Mouse (Mus musculus) forebrain, embryonic 14.5 days (tissue): Measurements from ENCODE around the gene Hoxd3. TPM values are rescaled to one million over a fixed set of nuclear protein-coding genes. Genes with fewer than 3 reads are reported as not detected.

Experiments used
- ATAC-seq: fragments of 200-750 bp; cut with Nextera tagmentation; 2 replicates; pipeline ENCODE4 v1.8.0; 2017; ENCODE audit warnings: mild to moderate bottlenecking, moderate library complexity
- DNase-seq: peaks from one replicate; pipeline ENCODE4 v3.0.0-alpha.2; 2015; ENCODE audit warnings: low spot score
- H3K27ac ChIP-seq: fragments of 300-500 bp; sonication (generic); 2 replicates; pipeline ENCODE4 v1.5.1; 2014; ENCODE audit warnings: low read depth, mild to moderate bottlenecking, control low read depth, low read length, moderate library complexity
- H3K27me3 ChIP-seq: fragments of 300-500 bp; sonication (generic); replicated peaks from 2 replicates; pipeline ENCODE4 v1.6.1; 2014; ENCODE audit warnings: low read length, control low read depth, mixed read lengths; ENCODE audit not compliant: control insufficient read depth, insufficient read depth
- H3K36me3 ChIP-seq: fragments of 300-500 bp; sonication (generic); 2 replicates; pipeline ENCODE4 v1.6.1; 2014; ENCODE audit warnings: low read length, control low read depth; ENCODE audit not compliant: control insufficient read depth, insufficient read depth
- H3K4me1 ChIP-seq: fragments of 300-500 bp; sonication (generic); 2 replicates; pipeline ENCODE4 v1.6.1; 2014; ENCODE audit warnings: antibody characterized with exemption, low read length, control low read depth; ENCODE audit not compliant: control insufficient read depth, insufficient read depth
- H3K4me2 ChIP-seq: fragments of 300-500 bp; sonication (generic); 2 replicates; pipeline ENCODE4 v1.6.1; 2014; ENCODE audit warnings: mild to moderate bottlenecking, control low read depth, low read length
- H3K4me3 ChIP-seq: fragments of 300-500 bp; sonication (generic); 2 replicates; pipeline ENCODE4 v1.5.1; 2014; ENCODE audit warnings: low read depth, low read length, control low read depth
- H3K9ac ChIP-seq: fragments of 300-500 bp; sonication (generic); 2 replicates; pipeline ENCODE4 v1.6.1; 2014; ENCODE audit warnings: mild to moderate bottlenecking, low read length, control low read depth, moderate library complexity
- H3K9me3 ChIP-seq: fragments of 300-500 bp; sonication (generic); replicated peaks from 2 replicates; pipeline ENCODE4 v1.6.1; 2016; ENCODE audit warnings: low read length, control low read depth, mixed read lengths; ENCODE audit not compliant: control insufficient read depth
- WGBS: fragments of 180-500 bp; shearing (Covaris S2); extraction: QIAGEN DNeasy Blood & Tissue Kit; methylation state at CpG from one replicate; pipeline ENCODE4 v1.1.7; 2014; 5-methylcytosine and 5-hydroxymethylcytosine counted together
- polyA plus RNA-seq: library from polyadenylated mRNA; unstranded; fragments of >200 nt; fragmentation: Nextera tagmentation; extraction: Ambion mirVana; gene quantifications from 2 replicates; pipeline ENCODE4 v1.2.1, GENCODE M21; 2014

Gene Hoxd3
- polyA plus RNA-seq, 1 experiment from 2014 or later, result not detected

- WGBS, result 2% methylated on average over 7 of the region's 7 CpGs
- ATAC-seq, result no peak
- Histone ChIP-seq H3K9ac (no peak overlapping the region), H3K27me3 (peaks cover 99% of the 10 kb centered on the region), H3K4me3 (no peak overlapping the region), H3K4me1 (peaks cover 8% of the 10 kb centered on the region; the same call in 1 of the 2 replicates), H3K27ac (no peak overlapping the region), H3K9me3 (no peaks in the 10 kb centered on the region), H3K36me3 (no peaks in the 10 kb centered on the region), H3K4me2 (no peak overlapping the region)
- no peak for DNase-seq
Observed at GRCm38 (mm10) chr2:74695813-74696430, 15.8 kb upstream of the Hoxd3 start.

GRCm38 (mm10) chr2:74696442-74697335 is 15.0 kb upstream of the Hoxd3 start:
- Histone ChIP-seq H3K4me3 (no peak overlapping the region), H3K4me2 (no peak overlapping the region), H3K9ac (no peak overlapping the region), H3K27ac (no peak overlapping the region), H3K27me3 (peaks cover 99% of the 10 kb centered on the region), H3K4me1 (peaks cover 8% of the 10 kb centered on the region; the same call in 1 of the 2 replicates), H3K9me3 (no peaks in the 10 kb centered on the region), H3K36me3 (no peaks in the 10 kb centered on the region)
- ATAC-seq, result no peak
- DNase-seq, result no peak
- WGBS, result 1% methylated on average over 34 of the region's 34 CpGs

GRCm38 (mm10) chr2:74697567-74698121 is 14.1 kb upstream of the Hoxd3 start, which contains the start of gene Hoxd9:
Hoxd9 (plus strand) TSS chr2:74697727.
- Histone ChIP-seq H3K4me2 (peak within 1 kb of the TSS; percentile 48), H3K36me3 (no peaks in the 10 kb centered on the region), H3K4me3 (peak within 1 kb of the TSS; percentile 23), H3K9me3 (no peaks in the 10 kb centered on the region), H3K27me3 (peaks cover 98% of the 10 kb centered on the region), H3K9ac (no peak within 1 kb of the TSS), H3K4me1 (peaks cover 8% of the 10 kb centered on the region; the same call in 1 of the 2 replicates), H3K27ac (no peak within 1 kb of the TSS)
- ATAC-seq, result peak; percentile 71
- no peak for DNase-seq
- under 1% methylated on average over 43 of the region's 43 CpGs for WGBS

GRCm38 (mm10) chr2:74698201-74699052 is 13.3 kb upstream of the Hoxd3 start:
- DNase-seq (no peak), ATAC-seq (peak; percentile 56; the same call in 1 of the 2 replicates)
- no peaks in the 10 kb centered on the region for H3K36me3 ChIP-seq
- H3K4me2 ChIP-seq, result peak overlapping the region; percentile 48
- WGBS, result 1% methylated on average over 74 of the region's 86 CpGs
- no peaks in the 10 kb centered on the region for H3K9me3 ChIP-seq
- no peak overlapping the region for H3K9ac ChIP-seq
- H3K4me3 ChIP-seq, result peak overlapping the region; percentile 23
- H3K27ac ChIP-seq, result no peak overlapping the region
- peaks cover 8% of the 10 kb centered on the region; the same call in 1 of the 2 replicates for H3K4me1 ChIP-seq
- H3K27me3 ChIP-seq, result peaks cover 96% of the 10 kb centered on the region

GRCm38 (mm10) chr2:74699053-74699430 is 12.7 kb upstream of the Hoxd3 start:
- Histone ChIP-seq H3K27ac (no peak overlapping the region), H3K9me3 (no peaks in the 10 kb centered on the region), H3K4me1 (peaks cover 8% of the 10 kb centered on the region; the same call in 1 of the 2 replicates), H3K9ac (no peak overlapping the region), H3K36me3 (no peaks in the 10 kb centered on the region), H3K4me2 (no peak overlapping the region), H3K27me3 (peaks cover 96% of the 10 kb centered on the region), H3K4me3 (no peak overlapping the region)
- under 1% methylated on average over 17 of the region's 17 CpGs for WGBS
- DNase-seq (no peak), ATAC-seq (no peak)

- WGBS, result under 1% methylated on average over 23 of the region's 23 CpGs
- H3K27ac ChIP-seq, result no peak overlapping the region
- H3K4me1 ChIP-seq, result peaks cover 9% of the 10 kb centered on the region; the same call in 1 of the 2 replicates
- ATAC-seq, result no peak
- DNase-seq, result no peak
- no peak overlapping the region for H3K9ac ChIP-seq
- no peaks in the 10 kb centered on the region for H3K9me3 ChIP-seq
- H3K27me3 ChIP-seq, result peaks cover 96% of the 10 kb centered on the region
- H3K4me3 ChIP-seq, result no peak overlapping the region
- H3K36me3 ChIP-seq, result no peaks in the 10 kb centered on the region
- H3K4me2 ChIP-seq, result no peak overlapping the region
Observed at GRCm38 (mm10) chr2:74699664-74700545, 11.8 kb upstream of the Hoxd3 start.

- Histone ChIP-seq H3K27me3 (peaks cover 96% of the 10 kb centered on the region), H3K27ac (no peak overlapping the region), H3K9ac (no peak overlapping the region), H3K4me3 (no peak overlapping the region), H3K36me3 (no peaks in the 10 kb centered on the region), H3K4me2 (no peak overlapping the region), H3K4me1 (peaks cover 12% of the 10 kb centered on the region; the same call in 1 of the 2 replicates), H3K9me3 (no peaks in the 10 kb centered on the region)
- 1% methylated on average over 22 of the region's 22 CpGs for WGBS
- ATAC-seq (no peak), DNase-seq (no peak)
Observed at GRCm38 (mm10) chr2:74700546-74701112, 11.1 kb upstream of the Hoxd3 start.
